Mouse (Mus musculus): ENCODE results near the gene Lcmt1. TPM values are rescaled to one million over a fixed set of nuclear protein-coding genes. Genes with fewer than 3 reads are reported as not detected.

Lcmt1 gene
- polyA plus RNA-seq, 1 experiment from 2014 or later = 40.1 TPM

GRCm38 (mm10) chr7:123461316-123461715, 91.7 kb downstream of the Lcmt1 start:
- H3K27me3 ChIP-seq (replicated peaks; ENCODE audit: control insufficient read depth, insufficient read depth, low read length) = no peaks in the 10 kb centered on the region
- H3K4me2 ChIP-seq (ENCODE audit: low read depth, low read length) = no peak overlapping the region
- ATAC-seq (ENCODE audit: low read depth) = no peak
- no peaks in the 10 kb centered on the region for H3K4me1 ChIP-seq (ENCODE audit: control insufficient read depth, insufficient read depth, low read length)
- DNase-seq (ENCODE audit: low spot score) = no peak
- no peaks in the 10 kb centered on the region for H3K9me3 ChIP-seq (ENCODE audit: control insufficient read depth, low read length)
- H3K36me3 ChIP-seq (ENCODE audit: control insufficient read depth, insufficient read depth, low read length) = no peaks in the 10 kb centered on the region
- no peak overlapping the region for H3K27ac ChIP-seq (replicated peaks; ENCODE audit: low read depth, low read length)
- WGBS = 89% methylated on average over 4 of the region's 4 CpGs
- H3K9ac ChIP-seq (ENCODE audit: low read depth, low read length) = no peak overlapping the region
- no peak overlapping the region for H3K4me3 ChIP-seq (ENCODE audit: low read depth, low read length)

- no peak within 1 kb of the TSS for H3K27ac ChIP-seq (replicated peaks; ENCODE audit: low read depth, low read length)
- no peaks in the 10 kb centered on the region for H3K36me3 ChIP-seq (ENCODE audit: control insufficient read depth, insufficient read depth, low read length)
- H3K4me3 ChIP-seq (ENCODE audit: low read depth, low read length) = no peak within 1 kb of the TSS
- no peak for ATAC-seq (ENCODE audit: low read depth)
- WGBS = 72% methylated on average over 9 of the region's 9 CpGs
- H3K27me3 ChIP-seq (replicated peaks; ENCODE audit: control insufficient read depth, insufficient read depth, low read length) = no peaks in the 10 kb centered on the region
- H3K4me2 ChIP-seq (ENCODE audit: low read depth, low read length) = no peak within 1 kb of the TSS
- DNase-seq (ENCODE audit: low spot score) = peak; percentile 30
- no peaks in the 10 kb centered on the region for H3K4me1 ChIP-seq (ENCODE audit: control insufficient read depth, insufficient read depth, low read length)
- no peaks in the 10 kb centered on the region for H3K9me3 ChIP-seq (ENCODE audit: control insufficient read depth, low read length)
- H3K9ac ChIP-seq (ENCODE audit: low read depth, low read length) = no peak within 1 kb of the TSS
Measured at GRCm38 (mm10) chr7:123462070-123462501, 92.5 kb downstream of the Lcmt1 start, which contains the start of gene Aqp8. Gene Aqp8 (plus strand): TSS chr7:123462291.

- Histone ChIP-seq H3K36me3 (ENCODE audit: control insufficient read depth, insufficient read depth, low read length) (no peaks in the 10 kb centered on the region), H3K27me3 (replicated peaks; ENCODE audit: control insufficient read depth, insufficient read depth, low read length) (no peaks in the 10 kb centered on the region), H3K9ac (ENCODE audit: low read depth, low read length) (no peak overlapping the region), H3K4me1 (ENCODE audit: control insufficient read depth, insufficient read depth, low read length) (no peaks in the 10 kb centered on the region), H3K4me2 (ENCODE audit: low read depth, low read length) (no peak overlapping the region), H3K9me3 (ENCODE audit: control insufficient read depth, low read length) (no peaks in the 10 kb centered on the region), H3K27ac (replicated peaks; ENCODE audit: low read depth, low read length) (no peak overlapping the region), H3K4me3 (ENCODE audit: low read depth, low read length) (no peak overlapping the region)
- ATAC-seq (ENCODE audit: low read depth) = no peak
- 75% methylated on average over 4 of the region's 4 CpGs for WGBS
- DNase-seq (ENCODE audit: low spot score) = no peak
Measured at GRCm38 (mm10) chr7:123463569-123463968, 94.0 kb downstream of the Lcmt1 start.

GRCm38 (mm10) chr7:123465692-123466387, 96.3 kb downstream of the Lcmt1 start:
- peak; percentile 71; the same call in 1 of the 2 replicates for ATAC-seq (ENCODE audit: low read depth)
- H3K9me3 ChIP-seq (ENCODE audit: control insufficient read depth, low read length) = no peaks in the 10 kb centered on the region
- H3K27ac ChIP-seq (replicated peaks; ENCODE audit: low read depth, low read length) = no peak overlapping the region
- H3K4me3 ChIP-seq (ENCODE audit: low read depth, low read length) = no peak overlapping the region
- no peaks in the 10 kb centered on the region for H3K27me3 ChIP-seq (replicated peaks; ENCODE audit: control insufficient read depth, insufficient read depth, low read length)
- WGBS = 34% methylated on average over 6 of the region's 6 CpGs
- H3K4me1 ChIP-seq (ENCODE audit: control insufficient read depth, insufficient read depth, low read length) = no peaks in the 10 kb centered on the region
- DNase-seq (ENCODE audit: low spot score) = peak; percentile 82
- H3K4me2 ChIP-seq (ENCODE audit: low read depth, low read length) = no peak overlapping the region
- H3K9ac ChIP-seq (ENCODE audit: low read depth, low read length) = no peak overlapping the region
- H3K36me3 ChIP-seq (ENCODE audit: control insufficient read depth, insufficient read depth, low read length) = no peaks in the 10 kb centered on the region

GRCm38 (mm10) chr7:123467961-123468360, 98.4 kb downstream of the Lcmt1 start:
- DNase-seq (ENCODE audit: low spot score) (no peak), ATAC-seq (ENCODE audit: low read depth) (no peak)
- no peaks in the 10 kb centered on the region for H3K36me3 ChIP-seq (ENCODE audit: control insufficient read depth, insufficient read depth, low read length)
- no peak overlapping the region for H3K27ac ChIP-seq (replicated peaks; ENCODE audit: low read depth, low read length)
- H3K4me3 ChIP-seq (ENCODE audit: low read depth, low read length) = no peak overlapping the region
- WGBS = 82% methylated on average over 1 of the region's 1 CpGs
- H3K4me2 ChIP-seq (ENCODE audit: low read depth, low read length) = no peak overlapping the region
- no peak overlapping the region for H3K9ac ChIP-seq (ENCODE audit: low read depth, low read length)
- no peaks in the 10 kb centered on the region for H3K27me3 ChIP-seq (replicated peaks; ENCODE audit: control insufficient read depth, insufficient read depth, low read length)
- H3K4me1 ChIP-seq (ENCODE audit: control insufficient read depth, insufficient read depth, low read length) = no peaks in the 10 kb centered on the region
- H3K9me3 ChIP-seq (ENCODE audit: control insufficient read depth, low read length) = peaks cover 4% of the 10 kb centered on the region; the same call in 1 of the 2 replicates

Other genes starting within 250 kb of the Lcmt1 start
- gene Tnrc6a, start 245.9 kb upstream of the Lcmt1 start, polyA plus RNA-seq (2014; fragmentation: Nextera tagmentation; extraction: Ambion mirVana) = 35.6 and 38.2 TPM in 2 replicates
- 0.26 and 0.55 TPM in 2 replicates for gene Slc5a11, start 155.0 kb upstream of the Lcmt1 start, polyA plus RNA-seq (2014; fragmentation: Nextera tagmentation; extraction: Ambion mirVana)
- gene Arhgap17, start 131 bp downstream of the Lcmt1 start, polyA plus RNA-seq (2014; fragmentation: Nextera tagmentation; extraction: Ambion mirVana) = 24.4 and 24.6 TPM in 2 replicates
- not detected in 2 replicates for gene Aqp8, start 92.5 kb downstream of the Lcmt1 start, polyA plus RNA-seq (2014; fragmentation: Nextera tagmentation; extraction: Ambion mirVana)
- 3.1 and 3.7 TPM in 2 replicates for gene Zkscan2, start 130.7 kb downstream of the Lcmt1 start, polyA plus RNA-seq (2014; fragmentation: Nextera tagmentation; extraction: Ambion mirVana)

Data from embryonic facial prominence, embryonic 14.5 days (tissue).